Mouse (Mus musculus) common myeloid progenitor, adult 5-6 weeks (primary cell): ENCODE measurements at regions not wholly inside any gene's neighbourhood (a gene's known extent, or its start where the extent isn't known, plus 50 kb on each side); places are given as distances from the start of the nearest gene placed in this dataset.
"Not testable (repeated sequence)": the region's sequence is repeated elsewhere in the genome, so short reads cannot be mapped to it uniquely, and the experiment has no call there.

Experiments used
- ATAC-seq: replicated peaks from 2 replicates; pipeline ENCODE4 v1.8.0; 2016; ENCODE audit warnings: low read depth, mild to moderate bottlenecking, moderate TSS enrichment, inconsistent platforms; ENCODE audit not compliant: poor library complexity, severe bottlenecking

DNA sequence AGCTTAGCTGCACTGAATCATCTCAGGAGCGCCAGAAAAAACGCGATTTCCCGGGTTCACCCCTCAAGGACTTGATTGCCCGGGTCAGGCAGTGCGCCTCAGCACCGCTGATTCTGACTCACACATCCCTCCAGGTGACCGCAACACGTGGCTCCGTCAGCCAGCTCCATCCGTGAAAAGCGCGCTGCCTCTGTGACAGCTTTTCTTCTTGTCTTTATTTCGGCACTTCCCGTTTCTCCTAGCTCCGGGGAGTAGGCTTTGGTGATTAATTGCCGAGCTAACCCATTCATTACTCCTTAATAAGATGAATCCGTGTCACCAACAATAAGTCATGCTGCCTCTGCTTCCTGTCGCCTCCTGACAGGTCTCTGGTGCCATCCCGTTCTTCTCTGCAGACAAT, 108.6 kb downstream of the Katnal1 start:
- peak; percentile 85 for ATAC-seq

DNA sequence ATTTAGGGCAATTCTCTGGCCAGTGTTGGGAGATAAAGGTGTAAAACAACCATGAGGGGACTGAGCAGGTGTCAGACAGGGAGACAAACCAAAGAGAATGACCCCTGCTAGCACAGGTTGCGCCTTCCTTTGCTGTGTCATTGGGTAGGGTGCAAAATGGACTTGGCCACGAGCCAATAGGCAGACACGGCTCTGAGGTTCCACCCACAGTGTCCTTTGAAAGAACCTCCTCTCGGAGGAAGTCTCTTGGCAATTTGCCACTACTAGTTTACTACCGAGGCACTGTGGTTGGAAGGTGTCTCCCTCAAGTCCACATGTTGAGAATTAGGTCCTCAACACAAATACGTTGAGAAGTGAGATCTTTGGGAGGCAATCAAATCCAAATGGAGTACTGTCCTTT, 109.7 kb downstream of the Katnal1 start:
- peak; percentile 40 for ATAC-seq

DNA sequence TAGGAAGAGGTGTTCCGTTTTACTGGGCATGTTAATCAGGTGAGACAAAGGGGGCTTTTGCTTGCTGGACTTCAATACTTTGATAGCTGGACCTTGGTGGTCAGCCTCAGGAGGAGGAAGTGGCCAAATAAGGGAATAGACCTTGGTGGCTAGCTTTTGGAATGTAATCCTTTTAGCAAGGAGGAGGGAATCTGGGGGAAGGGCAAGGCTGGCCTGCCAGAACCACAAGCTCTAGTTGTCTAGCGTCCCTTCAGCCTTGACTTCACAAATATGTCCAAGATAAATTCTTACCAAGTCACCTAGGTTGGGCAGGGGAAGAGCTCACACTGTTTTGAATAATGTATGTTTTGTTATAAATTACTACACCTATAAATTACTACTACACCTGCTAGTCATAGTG, 110.4 kb downstream of the Katnal1 start:
- no peak for ATAC-seq

DNA sequence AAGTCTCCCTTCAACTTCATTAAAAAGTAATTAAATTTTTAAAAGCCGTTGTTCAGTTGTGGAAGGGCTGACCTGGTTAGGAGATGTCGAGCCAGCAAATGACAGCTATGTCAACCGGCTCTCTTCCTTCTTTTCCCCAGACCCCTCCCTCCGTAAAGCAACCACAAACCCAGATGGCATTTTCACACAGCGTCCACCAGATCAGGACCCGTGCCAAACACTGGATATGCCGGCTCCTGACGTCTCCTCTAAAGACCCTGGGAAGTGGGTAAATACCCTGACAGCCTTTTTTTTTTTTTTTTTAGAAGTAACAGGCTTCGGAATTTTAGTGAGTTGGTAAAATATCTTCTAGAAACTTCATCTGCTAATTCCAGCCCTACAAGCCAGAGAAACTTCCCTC, 116.3 kb downstream of the Katnal1 start:
- 0 out of 2 replicates have a peak, but pooled peaks have one; percentile 34 for ATAC-seq

DNA sequence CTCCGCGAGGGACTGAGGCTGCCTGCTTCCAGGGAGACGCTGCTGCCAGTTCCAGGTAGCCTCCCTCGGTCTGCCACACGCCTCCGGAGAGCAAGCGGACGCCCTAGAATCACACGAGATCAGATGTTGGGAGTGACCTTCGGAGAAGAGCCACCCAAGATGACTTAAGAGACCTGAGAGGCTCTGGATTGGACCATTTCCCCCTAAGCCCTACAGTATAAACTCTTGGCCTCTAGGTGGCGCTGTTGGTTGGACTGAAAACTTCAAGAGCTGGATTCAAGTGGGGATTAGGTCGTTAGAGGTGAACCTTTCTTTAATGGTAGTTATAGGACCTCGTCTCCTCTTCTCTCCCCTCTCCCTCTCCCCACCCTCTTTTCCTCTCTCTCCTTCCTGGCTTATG, 117.1 kb downstream of the Katnal1 start:
- peak; percentile 69 for ATAC-seq

DNA sequence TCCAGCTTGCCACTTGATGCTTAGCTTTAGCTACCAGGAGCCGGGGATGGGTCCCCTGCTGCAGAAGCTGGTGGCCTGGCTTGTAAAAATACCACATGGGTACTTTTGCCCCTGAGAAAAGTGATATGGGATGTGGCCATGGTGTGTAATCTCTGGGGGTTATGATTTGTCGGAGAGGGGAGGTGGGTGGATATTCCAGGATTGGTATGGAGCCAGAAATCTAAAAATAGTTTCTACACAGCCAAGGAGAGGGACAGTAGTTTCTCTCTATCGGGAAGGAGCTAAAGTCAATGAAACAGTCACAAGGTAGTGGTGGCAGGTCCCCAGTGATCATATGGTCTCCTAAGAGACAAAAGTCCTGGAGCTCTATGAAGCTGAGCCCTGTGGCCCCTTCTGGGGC, 119.6 kb downstream of the Katnal1 start:
- no peak for ATAC-seq

DNA sequence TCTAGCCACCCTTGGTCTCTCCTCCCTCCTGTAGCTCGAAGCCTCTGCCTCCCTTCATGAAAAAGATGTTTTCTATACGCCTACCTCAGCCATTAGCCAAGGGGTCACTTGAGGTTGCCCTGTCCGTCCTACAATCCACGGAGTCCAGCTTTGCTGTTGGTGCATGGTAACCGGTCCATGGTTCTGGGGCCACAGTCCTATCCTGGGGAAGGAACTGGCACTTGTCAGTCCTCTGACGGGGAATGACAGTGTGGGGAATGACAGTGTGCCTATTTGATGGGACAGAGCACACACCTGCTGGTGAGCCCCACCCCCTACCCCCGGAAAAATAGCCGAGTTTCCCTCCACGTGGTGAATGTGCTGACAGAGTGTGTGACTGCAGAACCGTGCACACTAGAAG, 120.1 kb downstream of the Katnal1 start:
- no peak for ATAC-seq

- peak; percentile 12; the same call in 1 of the 2 replicates for ATAC-seq
Measured at GRCm38 (mm10) chr5:148808426-148808825, 120.7 kb downstream of the Katnal1 start.

GRCm38 (mm10) chr5:148807612-148808011, 121.5 kb downstream of the Katnal1 start:
- no peak for ATAC-seq

DNA sequence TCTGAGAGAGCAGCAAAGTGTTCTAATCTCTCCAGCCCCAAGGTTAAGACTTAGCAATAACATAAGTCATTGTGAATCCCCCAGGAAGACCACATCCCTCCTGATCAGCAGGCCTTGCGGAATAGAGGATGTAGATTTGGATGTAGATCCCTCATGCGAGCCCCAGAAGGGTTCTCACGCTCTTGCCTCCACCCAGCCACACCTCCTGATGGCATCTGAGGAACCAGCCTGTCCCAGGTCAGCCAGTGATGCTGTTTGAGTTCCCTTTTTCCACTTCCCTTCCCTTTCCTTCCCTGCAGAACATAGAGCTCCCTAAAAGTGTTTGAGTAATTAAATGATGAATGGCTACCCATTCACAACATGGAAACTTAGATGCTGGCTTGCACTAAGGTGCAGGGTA, 124.1 kb downstream of the Katnal1 start:
- peak; percentile 50 for ATAC-seq

GRCm38 (mm10) chr5:148803772-148804171, 125.3 kb downstream of the Katnal1 start:
- no peak for ATAC-seq

DNA sequence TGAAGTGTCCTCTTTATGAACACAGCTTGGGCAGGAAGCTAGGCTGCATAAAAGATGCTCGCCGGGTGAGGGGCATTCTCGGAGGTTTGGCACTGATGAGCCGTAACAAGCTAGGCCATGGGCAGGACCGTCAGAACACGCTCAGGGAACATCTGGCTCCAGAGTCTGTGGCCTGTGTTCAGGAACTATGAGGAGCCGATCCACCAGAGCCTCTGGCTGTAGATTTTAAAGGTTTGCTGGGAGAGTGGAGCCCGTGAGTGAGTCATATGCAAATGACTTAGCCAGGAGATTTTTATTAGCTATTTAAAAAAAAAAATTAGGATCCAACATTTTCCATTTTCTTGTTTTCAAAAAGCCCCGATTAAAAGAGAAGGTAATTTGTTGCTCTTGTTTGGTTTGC, 126.4 kb downstream of the Katnal1 start:
- ATAC-seq, result no peak

DNA sequence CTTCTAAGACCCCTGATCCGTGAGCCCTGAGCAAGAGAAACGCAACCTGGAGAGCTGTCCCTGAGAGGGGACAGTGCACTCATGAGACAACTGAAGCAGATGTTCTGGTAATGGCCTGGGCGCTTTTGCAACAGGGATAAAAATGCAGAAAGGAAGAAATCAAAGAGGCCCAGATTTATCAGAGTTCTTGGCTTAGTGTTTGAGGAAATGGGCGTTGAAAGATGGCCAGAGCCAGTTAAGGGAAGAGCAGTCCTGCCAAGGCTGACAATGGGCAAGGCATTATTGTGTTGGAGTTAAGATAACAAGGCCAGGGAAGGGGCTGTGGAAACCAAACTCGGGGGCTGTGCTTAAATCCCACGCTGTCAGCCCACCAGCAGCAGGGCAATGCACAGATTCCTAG, 130.6 kb downstream of the Katnal1 start:
- no peak for ATAC-seq

DNA sequence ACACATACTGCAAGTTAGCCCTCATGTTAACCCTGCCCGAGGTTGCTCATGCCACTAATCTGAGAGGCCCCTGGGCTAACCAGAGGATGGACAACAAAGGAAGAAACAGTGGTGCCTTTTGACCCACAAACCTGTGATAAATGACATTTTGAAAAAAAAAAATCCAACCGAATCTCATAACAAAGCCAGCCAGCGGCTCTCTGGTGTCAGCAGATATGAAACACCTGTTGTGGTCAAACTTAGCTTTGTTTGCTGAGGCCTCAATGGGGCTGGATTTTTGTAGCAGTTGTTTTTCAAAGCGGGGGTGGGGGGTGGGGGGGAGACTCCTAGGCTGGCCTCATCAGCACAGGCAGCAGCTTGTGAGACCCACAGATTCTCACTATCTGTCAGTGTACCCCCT, 133.0 kb downstream of the Katnal1 start:
- ATAC-seq, result no peak

DNA sequence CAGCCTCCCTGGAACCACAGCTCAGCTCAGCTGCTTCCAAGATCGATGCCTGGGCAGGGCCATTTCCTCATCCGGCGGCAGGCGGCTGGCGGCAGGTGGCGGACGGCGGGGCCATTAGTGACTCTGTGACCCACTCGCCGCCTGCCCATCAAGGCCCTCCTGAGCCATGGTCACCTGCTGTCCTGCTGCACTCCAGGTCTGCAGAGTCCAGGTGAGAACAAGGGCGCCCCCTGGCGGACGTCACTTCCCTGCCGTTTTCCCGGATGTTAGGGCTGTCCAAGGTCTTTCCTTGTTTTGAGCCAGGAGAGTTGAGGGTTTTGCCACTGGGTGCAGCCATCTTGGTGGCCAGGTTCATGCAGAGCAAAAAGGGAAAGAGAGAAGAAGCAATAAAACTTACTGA, 134.7 kb downstream of the Katnal1 start:
- peak; percentile 29 for ATAC-seq

DNA sequence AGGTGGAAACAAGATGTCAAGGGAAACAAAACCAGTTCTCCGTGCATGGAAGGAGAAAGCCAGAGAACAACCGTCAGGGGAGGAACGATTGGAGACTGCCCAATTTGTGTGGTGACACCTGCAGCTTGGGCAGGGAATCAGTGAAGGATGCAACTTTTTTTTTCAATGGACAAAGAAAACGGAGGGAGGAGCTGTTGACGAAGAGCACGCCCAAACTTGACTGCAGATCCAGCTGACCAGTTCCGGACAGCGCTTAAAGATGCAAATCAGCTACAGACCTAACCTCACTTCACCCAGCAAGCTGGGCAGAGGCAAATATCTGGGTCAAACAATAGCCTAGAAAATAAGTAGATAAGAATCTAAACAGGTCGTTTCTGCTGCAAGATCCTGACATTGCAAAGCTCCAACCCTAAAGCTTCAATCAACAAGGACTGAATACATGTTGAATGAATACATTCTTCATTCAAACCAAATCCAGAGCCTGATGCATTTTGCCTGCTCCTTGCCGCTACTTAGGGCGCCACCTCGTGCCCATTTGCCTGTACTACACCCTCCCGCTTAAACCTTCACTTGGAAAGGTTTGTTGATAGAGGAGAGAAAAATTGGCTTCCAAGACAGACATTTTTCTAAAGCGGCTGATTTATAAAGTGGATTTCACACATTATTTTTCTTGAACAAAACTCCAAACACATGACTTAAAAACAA, 136.2 kb downstream of the Katnal1 start:
- ATAC-seq, result peak; percentile 56

- ATAC-seq, result no peak
Measured at GRCm38 (mm10) chr5:148791651-148792050, 137.5 kb downstream of the Katnal1 start.

GRCm38 (mm10) chr5:148790343-148790742, 138.8 kb downstream of the Katnal1 start:
- ATAC-seq, result not testable (repeated sequence)

DNA sequence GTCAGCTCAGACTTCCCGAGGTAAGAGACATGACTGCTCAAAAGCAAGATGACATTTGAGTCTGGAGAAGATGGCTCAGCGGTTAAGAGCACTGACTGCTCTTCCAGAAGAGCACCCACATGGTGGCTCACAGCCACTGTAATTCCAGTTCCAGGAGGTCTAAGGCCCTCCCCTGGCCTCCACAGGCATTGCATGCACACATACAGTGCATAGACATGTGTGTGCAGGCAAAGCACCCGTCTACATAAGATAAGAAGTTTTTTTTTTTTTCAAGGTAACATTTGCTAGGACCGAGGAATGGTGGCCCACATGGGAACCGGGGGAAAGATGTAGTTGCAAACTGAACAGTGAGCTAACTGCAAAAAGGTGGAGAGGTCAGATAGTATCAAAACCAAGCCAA, 139.3 kb downstream of the Katnal1 start:
- ATAC-seq, result no peak

DNA sequence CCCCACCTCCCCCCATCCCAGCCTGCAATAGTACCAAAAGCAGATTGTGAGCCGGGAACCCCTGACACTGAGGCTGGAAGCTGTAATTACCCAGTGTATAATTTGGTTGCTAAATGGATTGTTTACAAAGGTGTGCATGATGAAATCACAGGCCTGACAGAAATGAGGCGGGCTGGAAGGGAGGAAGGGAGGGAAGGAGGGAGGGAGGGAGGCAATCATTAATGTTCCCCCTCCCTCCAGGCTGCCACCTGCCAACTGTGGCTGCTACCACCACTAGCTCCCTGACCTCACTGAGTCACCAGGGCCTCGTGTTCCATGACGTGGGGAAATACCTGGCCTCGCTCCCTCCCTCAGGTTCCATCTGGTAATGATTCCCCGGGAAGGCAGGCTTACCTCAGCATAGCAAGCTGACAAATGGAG, 140.0 kb downstream of the Katnal1 start:
- ATAC-seq, result no peak

DNA sequence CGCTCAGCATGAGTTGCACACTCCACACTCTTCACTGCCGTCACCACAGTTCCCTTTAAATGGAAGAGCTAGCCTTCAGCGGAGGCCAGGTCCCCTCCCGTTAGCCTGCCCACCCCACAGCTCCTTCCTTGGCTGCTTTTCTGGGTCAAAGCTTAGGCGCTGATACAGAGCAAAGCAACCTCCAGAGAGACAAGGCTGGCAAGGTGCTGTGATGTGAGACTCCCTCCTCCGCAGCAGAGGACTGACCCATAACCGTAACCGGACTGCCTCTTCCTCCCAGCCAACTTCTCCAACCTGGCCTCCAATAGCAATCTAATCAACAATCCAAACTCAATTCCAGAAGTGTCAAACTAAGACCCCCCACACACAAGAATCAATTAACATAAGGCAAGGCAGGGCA, 140.4 kb downstream of the Katnal1 start:
- no peak for ATAC-seq

DNA sequence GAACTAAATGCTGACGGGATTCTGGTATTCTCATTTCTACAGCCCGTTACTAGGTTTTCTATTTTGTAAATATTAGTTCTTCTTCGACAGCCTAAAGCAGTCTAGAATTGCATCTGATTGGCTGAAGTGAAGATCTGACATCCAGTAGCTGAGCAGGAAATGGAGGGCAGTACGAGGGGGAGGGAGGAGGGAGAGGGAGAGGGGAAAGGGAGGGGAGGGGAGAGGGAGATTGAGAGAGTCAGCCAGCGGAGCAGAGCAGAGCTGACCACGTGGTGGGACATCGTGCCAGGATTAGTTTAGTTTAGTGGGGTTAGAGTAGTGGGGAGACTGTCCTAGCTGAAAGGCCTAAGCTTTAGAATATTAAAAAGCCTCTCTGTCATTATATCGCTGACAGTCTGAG, 141.8 kb downstream of the Katnal1 start:
- peak; percentile 78 for ATAC-seq
